ENCODE assay signal across 28 mouse cellular contexts in genomic region chr5:115755501-115755900, GRCm38 (mm10). TPM values are rescaled to one million over a fixed set of nuclear protein-coding genes. Genes with fewer than 3 reads are reported as not detected.
DNase-seq lines count a peak whose midpoint lies in the region; ATAC-seq and TF ChIP-seq lines count a peak whose summit lies in the region.
"Had no signal": no experiment of that assay in that cellular context is flagged by ENCODE, and none has a peak within 500 bp of the region (broad histone marks: within the 10 kb centered on the region; RNA-seq: fewer than 3 reads in every experiment).

No protein-coding gene starts in this region.

- 0 out of 2 replicates have a peak overlapping the region, but pooled peaks have one; percentile 25 for H3K27ac ChIP-seq in forebrain, embryonic 13.5 days
- H3K27ac ChIP-seq in forebrain, embryonic 15.5 days (replicated peaks) = no peak overlapping the region
- peak overlapping the region; percentile 100 for H3K27ac ChIP-seq in thymus, adult 2 months (ENCODE audit: control insufficient read depth, insufficient read depth, low read length)
- H3K27ac ChIP-seq: heart, embryonic 10.5 days; heart, embryonic 15.5 days; hindbrain, embryonic 12.5 days; hindbrain, postnatal 0 days; liver, embryonic 12.5 days; neural tube, embryonic 13.5 days; stomach, embryonic 15.5 days had no signal

- 0 out of 2 replicates have a peak, but pooled peaks cover 3% of the 10 kb centered on the region for H3K4me1 ChIP-seq in forebrain, embryonic 13.5 days
- no peaks in the 10 kb centered on the region for H3K4me1 ChIP-seq in forebrain, embryonic 15.5 days
- H3K4me1 ChIP-seq in thymus, adult 2 months (replicated peaks; ENCODE audit: control insufficient read depth, insufficient read depth, low read length) = peaks cover 43% of the 10 kb centered on the region
- H3K4me1 ChIP-seq: heart, embryonic 15.5 days; hindbrain, embryonic 12.5 days; stomach, embryonic 15.5 days had no signal

- no peak overlapping the region for H3K9ac ChIP-seq in forebrain, embryonic 13.5 days
- no peak overlapping the region for H3K9ac ChIP-seq in forebrain, embryonic 15.5 days (replicated peaks)
- H3K9ac ChIP-seq: forebrain, postnatal 0 days; heart, embryonic 15.5 days; hindbrain, embryonic 12.5 days; liver, embryonic 12.5 days; liver, postnatal 0 days; neural tube, embryonic 13.5 days; stomach, embryonic 15.5 days had no signal

- TF ChIP-seq CTCF in thymus, adult 2 months (IDR thresholded peaks at IDR 0.05; ENCODE audit: borderline replicate concordance, control insufficient read depth, extremely low read depth, insufficient read depth, low read length, poor library complexity) = no peak
- no peak for TF ChIP-seq CTCF in brain, embryonic 14.5 days (IDR thresholded peaks at IDR 0.05; ENCODE audit: borderline replicate concordance, extremely low read depth, insufficient read depth, insufficient read length)

- no peak for ATAC-seq in forebrain, embryonic 13.5 days
- no peak for ATAC-seq in forebrain, embryonic 15.5 days (replicated peaks)
- ATAC-seq: forebrain, postnatal 0 days; hindbrain, postnatal 0 days; intestine, embryonic 16.5 days; liver, embryonic 12.5 days; liver, postnatal 0 days had no signal

- no peak overlapping the region for H3K4me3 ChIP-seq in forebrain, embryonic 13.5 days
- H3K4me3 ChIP-seq in forebrain, embryonic 15.5 days = no peak overlapping the region
- H3K4me3 ChIP-seq in thymus, adult 2 months (ENCODE audit: control insufficient read depth, insufficient read depth, low read length) = no peak overlapping the region
- H3K4me3 ChIP-seq: heart, embryonic 10.5 days; heart, embryonic 15.5 days; hindbrain, embryonic 12.5 days; liver, embryonic 12.5 days; myocyte; neural tube, embryonic 13.5 days; stomach, embryonic 15.5 days had no signal

- WGBS in forebrain, embryonic 13.5 days = 68% methylated on average over 4 of the region's 7 CpGs
- WGBS in forebrain, embryonic 15.5 days = 61% methylated on average over 5 of the region's 7 CpGs
- WGBS in thymus, adult 2 months = 7% methylated on average over 7 of the region's 7 CpGs

- H3K4me2 ChIP-seq in forebrain, embryonic 13.5 days = no peak overlapping the region
- no peak overlapping the region for H3K4me2 ChIP-seq in forebrain, embryonic 15.5 days (replicated peaks)
- H3K4me2 ChIP-seq: heart, embryonic 15.5 days; hindbrain, embryonic 12.5 days; liver, embryonic 12.5 days; midbrain, embryonic 11.5 days; neural tube, embryonic 13.5 days; stomach, embryonic 15.5 days had no signal

- intact Hi-C loops in left cerebral cortex, postnatal 10 days (cut with DNase I) = no loop called here

- DNase-seq in thymus, adult 2 months = no peak
- no peak for DNase-seq in thymus, adult 18-20 months
- DNase-seq in brain, embryonic 14.5 days (ENCODE audit: low read depth) = peak; percentile 64
- no peak for DNase-seq in layer of hippocampus, postnatal 25 days (ENCODE audit: extremely low spot score in 1 of 2, low spot score in 1 of 2)
- no peak for DNase-seq in left cerebral cortex, postnatal 10 days (ENCODE audit: extremely low spot score in 1 of 2, low spot score in 2 of 2)
- DNase-seq: adrenal gland, adult 8-10 months; cerebellum, adult 8-10 months; cerebellum, postnatal 25 days; forebrain, postnatal 0 days; gastrocnemius, postnatal 10 days; heart, postnatal 36 days; kidney, adult 8-10 months; kidney, postnatal 10 days; liver, postnatal 0 days; lung, postnatal 36 days had no signal

- no peaks in the 10 kb centered on the region for H3K36me3 ChIP-seq in forebrain, embryonic 13.5 days (ENCODE audit: poor library complexity, severe bottlenecking)
- H3K36me3 ChIP-seq in forebrain, embryonic 15.5 days = no peaks in the 10 kb centered on the region
- H3K36me3 ChIP-seq in thymus, adult 2 months (ENCODE audit: control insufficient read depth, insufficient read depth, low read length) = no peaks in the 10 kb centered on the region
- H3K36me3 ChIP-seq: G1E; heart, embryonic 10.5 days; heart, embryonic 15.5 days; hindbrain, embryonic 12.5 days; liver, embryonic 12.5 days; neural tube, embryonic 13.5 days; stomach, embryonic 15.5 days had no signal

- H3K9me3 ChIP-seq in forebrain, embryonic 13.5 days (replicated peaks) = 0 out of 2 replicates have a peak, but pooled peaks cover 3% of the 10 kb centered on the region
- H3K9me3 ChIP-seq in forebrain, embryonic 15.5 days = no peaks in the 10 kb centered on the region
- H3K9me3 ChIP-seq: G1E; heart, embryonic 10.5 days; heart, embryonic 15.5 days; hindbrain, embryonic 12.5 days; liver, embryonic 12.5 days; neural tube, embryonic 13.5 days; stomach, embryonic 15.5 days had no signal

- no peaks in the 10 kb centered on the region for H3K27me3 ChIP-seq in forebrain, embryonic 13.5 days
- H3K27me3 ChIP-seq in forebrain, embryonic 15.5 days = no peaks in the 10 kb centered on the region
- H3K27me3 ChIP-seq in thymus, adult 2 months (ENCODE audit: control insufficient read depth, insufficient read depth, low read length) = no peaks in the 10 kb centered on the region
- H3K27me3 ChIP-seq: heart, embryonic 15.5 days; hindbrain, embryonic 12.5 days; liver, embryonic 12.5 days; neural tube, embryonic 13.5 days; stomach, embryonic 15.5 days had no signal

- TF ChIP-seq POLR2A in thymus, adult 2 months (IDR thresholded peaks at IDR 0.05; ENCODE audit: control insufficient read depth, extremely low read depth, insufficient read depth, low read length, poor library complexity) = no peak
- no peak for TF ChIP-seq POLR2A in brain, embryonic 14.5 days (IDR thresholded peaks at IDR 0.05; ENCODE audit: borderline replicate concordance, extremely low read depth, insufficient read depth, insufficient read length, poor library complexity, severe bottlenecking)

RNA-seq across cellular contexts. Expression of gene Bicdl1, which starts 24.1 kb away (rescaled TPM):
- polyA plus RNA-seq in forebrain, embryonic 13.5 days (2015; fragmentation: Nextera tagmentation; extraction: Ambion mirVana) = 15.6 and 18.8 TPM in 2 replicates
- polyA plus RNA-seq in forebrain, embryonic 15.5 days (2015; fragmentation: Nextera tagmentation; extraction: Ambion mirVana) = 25.5 and 26.8 TPM in 2 replicates
- polyA plus RNA-seq in thymus, adult 2 months (2012; rRNA removed) = 143 and 152 TPM in 2 replicates
- polyA plus RNA-seq in brain, embryonic 14.5 days (2012; rRNA removed) = 165 and 168 TPM in 2 replicates
- total RNA-seq in layer of hippocampus, postnatal 25 days (2021) = 100 to 1,000 TPM; 117 to 122 TPM
- total RNA-seq in left cerebral cortex, postnatal 10 days (2021) = 100 to 1,000 TPM; 120 to 129 TPM
